Mouse (Mus musculus) liver, embryonic 14.5 days (tissue): ENCODE measurements around the gene Stat6. TPM values are rescaled to one million over a fixed set of nuclear protein-coding genes. Genes with fewer than 3 reads are reported as not detected.

Source experiments
- ATAC-seq: fragments of 200-750 bp; cut with Nextera tagmentation; 2 replicates; pipeline ENCODE4 v1.8.0; 2017; ENCODE audit warnings: moderate number of reproducible peaks, mild to moderate bottlenecking, moderate library complexity; ENCODE audit not compliant: insufficient read depth
- DNase-seq, 3 experiments: peaks; one replicate each; pipeline ENCODE4 v3.0.0-alpha.2; 2012 to 2013; ENCODE audit warnings: low read depth in 3 of 3, low spot score in 3 of 3
- H3K27ac ChIP-seq: fragments of 300-500 bp; sonication (generic); 2 replicates; pipeline ENCODE4 v1.5.1; 2014; ENCODE audit warnings: moderate library complexity, mild to moderate bottlenecking, control low read depth, inconsistent platforms
- H3K27me3 ChIP-seq: fragments of 300-500 bp; sonication (generic); 2 replicates; pipeline ENCODE4 v1.6.1; 2014; ENCODE audit warnings: mild to moderate bottlenecking, low read length, moderate library complexity; ENCODE audit not compliant: control insufficient read depth, insufficient read depth
- H3K36me3 ChIP-seq: fragments of 300-500 bp; sonication (generic); replicated peaks from 2 replicates; pipeline ENCODE4 v1.6.1; 2014; ENCODE audit warnings: low read depth; ENCODE audit not compliant: control insufficient read depth, insufficient read depth
- H3K4me1 ChIP-seq, 2 experiments: fragments of 200-500 bp in 1 of 2; fragments of 300-500 bp in 1 of 2; sonication (generic) in 1 of 2; replicated peaks; 2 replicates each; pipeline ENCODE4 v1.6.1; 2012 to 2014; ENCODE audit warnings: antibody characterized with exemption in 1 of 2, inconsistent platforms in 1 of 2, low read length in 1 of 2; ENCODE audit not compliant: control insufficient read depth in 2 of 2, insufficient read depth in 2 of 2
- H3K4me2 ChIP-seq: fragments of 300-500 bp; sonication (generic); 2 replicates; pipeline ENCODE4 v1.6.1; 2014; ENCODE audit warnings: low read depth, mild to moderate bottlenecking, control low read depth, moderate library complexity
- H3K4me3 ChIP-seq, 2 experiments: fragments of 200-500 bp in 1 of 2; fragments of 300-500 bp in 1 of 2; sonication (generic) in 1 of 2; 2 replicates each; pipeline ENCODE4 v1.5.1; 2012 to 2014; ENCODE audit warnings: low read depth in 2 of 2, low read length in 2 of 2, mild to moderate bottlenecking in 2 of 2, control low read depth in 1 of 2, inconsistent platforms in 1 of 2, moderate library complexity in 1 of 2; ENCODE audit not compliant: insufficient read depth in 1 of 2
- H3K9ac ChIP-seq: fragments of 300-500 bp; sonication (generic); replicated peaks from 2 replicates; pipeline ENCODE4 v1.6.1; 2014; ENCODE audit warnings: mild to moderate bottlenecking, control low read depth, moderate library complexity
- H3K9me3 ChIP-seq: fragments of 300-500 bp; sonication (generic); 2 replicates; pipeline ENCODE4 v1.6.1; 2016; ENCODE audit warnings: low read length, mixed read lengths; ENCODE audit not compliant: control insufficient read depth
- CTCF ChIP-seq: IDR thresholded peaks from 2 replicates; pipeline ENCODE4 v1.5.1; 2016; ENCODE audit warnings: antibody characterized with exemption, low read depth, control low read depth
- EP300 ChIP-seq: IDR thresholded peaks from 2 replicates; pipeline ENCODE4 v1.6.1; 2016; ENCODE audit warnings: antibody characterized with exemption, low read depth
- WGBS: fragments of 180-500 bp; shearing (Covaris S2); extraction: QIAGEN DNeasy Blood & Tissue Kit; methylation state at CpG from one replicate; pipeline ENCODE4 v1.1.7; 2014; ENCODE audit not compliant: insufficient replicate concordance; 5-methylcytosine and 5-hydroxymethylcytosine counted together
- polyA plus RNA-seq, 2 experiments: library from polyadenylated mRNA; depleted of rRNA in 1 of 2; stranded (reverse) in 1 of 2; unstranded in 1 of 2; fragments of >200 nt; fragmentation: Nextera tagmentation in 1 of 2; extraction: Ambion mirVana in 1 of 2; gene quantifications; 2 replicates each; pipeline versions ENCODE4 v1.2.1 to v1.2.3; 2012 to 2014

Gene Stat6
- polyA plus RNA-seq, 2 experiments: 10.2 to 10.9 TPM

DNA sequence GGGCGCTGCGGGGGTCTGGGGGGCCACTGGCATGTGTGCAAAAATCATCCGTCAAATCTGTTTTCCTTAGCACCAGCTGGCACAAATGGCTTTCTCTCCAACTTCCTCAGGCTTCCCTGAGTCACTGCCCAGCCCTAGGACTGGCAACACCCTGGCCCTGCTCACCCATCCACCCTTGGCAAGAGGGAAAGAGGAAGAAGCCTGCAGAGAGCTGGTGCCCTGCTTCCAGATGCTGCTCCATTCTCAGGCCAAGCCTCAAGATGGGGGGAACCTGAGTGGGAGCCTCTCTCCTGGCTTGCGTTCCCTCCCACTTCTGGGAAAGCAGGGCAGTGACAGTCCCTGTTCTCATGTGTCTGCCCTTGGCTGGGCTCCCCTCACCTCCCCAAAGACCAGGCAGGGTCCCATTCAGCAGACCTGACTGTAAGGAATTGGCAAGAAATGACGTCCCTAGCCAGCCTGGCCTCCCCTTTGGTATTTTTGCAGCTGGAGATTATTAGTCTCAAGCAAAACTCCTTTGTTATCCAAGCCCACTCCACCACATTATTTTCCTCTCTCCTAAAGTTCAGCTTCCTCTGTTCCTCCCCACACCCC is 45.4 kb upstream of the Stat6 start:
- Histone ChIP-seq H3K4me1 (peaks cover 0 to 26% of the 10 kb centered on the region in 2 experiments; a peak in 3 of 4 replicates), H3K9ac (no peak overlapping the region), H3K4me2 (no peak overlapping the region), H3K27ac (no peak overlapping the region), H3K4me3 (no peak overlapping the region), H3K36me3 (no peaks in the 10 kb centered on the region; the same call in 1 of the 2 replicates), H3K9me3 (no peaks in the 10 kb centered on the region), H3K27me3 (no peaks in the 10 kb centered on the region)
- TF ChIP-seq CTCF: no peak
- no peak for TF ChIP-seq EP300
- ATAC-seq: no peak
- no peak for DNase-seq
- 61% methylated on average over 5 of the region's 5 CpGs for WGBS

DNA sequence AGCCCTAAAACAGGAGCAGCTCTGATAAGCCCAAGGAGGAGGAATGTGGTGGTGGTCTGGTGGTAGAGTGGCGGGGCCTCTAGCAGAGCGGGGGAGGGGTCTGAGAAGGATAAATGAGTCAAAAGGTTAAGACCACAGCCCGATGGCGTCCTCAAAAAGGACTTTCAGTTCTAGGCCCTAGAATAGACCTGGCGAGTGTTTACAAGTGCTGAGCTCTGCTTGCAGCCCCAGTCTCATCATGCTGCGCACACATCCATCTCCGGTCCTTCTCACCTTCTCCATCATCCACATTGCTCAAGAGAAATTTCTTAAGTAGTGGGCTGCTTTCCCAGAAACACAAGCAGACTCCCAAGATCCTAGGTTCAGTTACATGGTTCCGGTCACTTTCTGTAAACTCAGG is 44.2 kb upstream of the Stat6 start:
- no peak for ATAC-seq
- WGBS: 60% methylated on average over 8 of the region's 8 CpGs
- Histone ChIP-seq H3K36me3 (no peaks in the 10 kb centered on the region), H3K4me3 (no peak overlapping the region), H3K4me1 (peaks cover 0 to 26% of the 10 kb centered on the region in 2 experiments; a peak in 3 of 4 replicates), H3K27me3 (no peaks in the 10 kb centered on the region), H3K27ac (no peak overlapping the region), H3K9ac (no peak overlapping the region), H3K9me3 (no peaks in the 10 kb centered on the region), H3K4me2 (no peak overlapping the region)
- DNase-seq: no peak
- no peak for TF ChIP-seq CTCF

- no peak overlapping the region for H3K27ac ChIP-seq
- no peak overlapping the region for H3K4me2 ChIP-seq
- TF ChIP-seq CTCF (no peak), EP300 (no peak)
- no peak overlapping the region for H3K4me3 ChIP-seq
- no peak overlapping the region for H3K9ac ChIP-seq
- H3K27me3 ChIP-seq: no peaks in the 10 kb centered on the region
- peaks cover 0 to 32% of the 10 kb centered on the region in 2 experiments; a peak in 3 of 4 replicates for H3K4me1 ChIP-seq
- ATAC-seq (no peak), DNase-seq (no peak)
- no peaks in the 10 kb centered on the region for H3K9me3 ChIP-seq
- WGBS: 72% methylated on average over 11 of the region's 11 CpGs
- no peaks in the 10 kb centered on the region for H3K36me3 ChIP-seq
Measured at GRCm38 (mm10) chr10:127599252-127599651, 43.5 kb upstream of the Stat6 start.

DNA sequence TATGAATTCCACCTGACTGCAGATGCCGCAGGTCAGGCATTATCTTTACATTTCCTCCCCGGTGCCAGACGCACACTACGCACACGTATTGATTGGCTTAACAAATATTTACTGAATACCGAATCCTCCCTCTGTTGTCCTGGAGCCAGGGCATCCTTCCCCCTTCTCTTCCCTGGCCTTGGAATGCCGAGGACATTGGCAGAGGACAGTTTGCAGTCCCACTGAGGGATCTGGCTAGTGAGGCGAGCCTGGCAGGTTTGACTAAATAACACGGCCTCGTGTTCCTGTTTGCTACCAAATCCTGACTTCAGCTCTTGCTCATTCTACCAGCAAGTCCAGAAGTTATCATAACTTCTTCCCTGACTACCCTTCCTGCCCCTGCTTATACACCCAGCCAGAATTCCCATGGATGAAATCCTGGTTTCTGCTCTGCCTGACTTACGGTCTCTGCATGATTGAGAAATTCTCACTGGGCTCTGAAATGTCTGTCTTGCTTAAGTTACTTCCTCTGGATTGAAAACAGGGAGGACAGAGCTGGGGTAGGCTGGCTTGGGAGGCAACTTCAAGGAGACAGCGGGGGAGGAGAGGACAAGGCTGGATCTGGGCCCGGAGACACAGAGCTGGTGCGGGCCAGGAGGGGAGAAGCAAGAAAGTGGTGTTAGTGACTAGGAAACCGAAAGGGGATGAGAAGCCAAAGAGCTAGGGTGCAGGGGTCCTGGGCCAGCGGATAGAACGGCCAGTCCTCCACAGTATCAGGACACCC is 42.8 kb upstream of the Stat6 start:
- ATAC-seq (no peak), DNase-seq (no peak)
- Histone ChIP-seq H3K27me3 (no peaks in the 10 kb centered on the region), H3K4me3 (no peak overlapping the region), H3K36me3 (no peaks in the 10 kb centered on the region), H3K9me3 (no peaks in the 10 kb centered on the region), H3K4me1 (peaks cover 0 to 37% of the 10 kb centered on the region in 2 experiments; a peak in 3 of 4 replicates), H3K9ac (no peak overlapping the region), H3K27ac (no peak overlapping the region), H3K4me2 (no peak overlapping the region)
- TF ChIP-seq EP300 (no peak), CTCF (no peak)
- 52% methylated on average over 17 of the region's 17 CpGs for WGBS

- WGBS: 73% methylated on average over 6 of the region's 6 CpGs
- no peaks in the 10 kb centered on the region for H3K27me3 ChIP-seq
- no peaks in the 10 kb centered on the region for H3K36me3 ChIP-seq
- no peak overlapping the region for H3K4me3 ChIP-seq
- no peaks in the 10 kb centered on the region for H3K9me3 ChIP-seq
- H3K4me2 ChIP-seq: no peak overlapping the region
- H3K9ac ChIP-seq: no peak overlapping the region; the same call in 1 of the 2 replicates
- ATAC-seq: no peak
- no peak overlapping the region for H3K27ac ChIP-seq
- no peak for TF ChIP-seq CTCF
- no peak for TF ChIP-seq EP300
- peaks cover 0 to 33% of the 10 kb centered on the region in 2 experiments; a peak in 3 of 4 replicates for H3K4me1 ChIP-seq
- DNase-seq: no peak
Measured at GRCm38 (mm10) chr10:127602194-127602593, 40.6 kb upstream of the Stat6 start.
